8 mouse cellular contexts compared by ENCODE assay signal in the genomic region with DNA sequence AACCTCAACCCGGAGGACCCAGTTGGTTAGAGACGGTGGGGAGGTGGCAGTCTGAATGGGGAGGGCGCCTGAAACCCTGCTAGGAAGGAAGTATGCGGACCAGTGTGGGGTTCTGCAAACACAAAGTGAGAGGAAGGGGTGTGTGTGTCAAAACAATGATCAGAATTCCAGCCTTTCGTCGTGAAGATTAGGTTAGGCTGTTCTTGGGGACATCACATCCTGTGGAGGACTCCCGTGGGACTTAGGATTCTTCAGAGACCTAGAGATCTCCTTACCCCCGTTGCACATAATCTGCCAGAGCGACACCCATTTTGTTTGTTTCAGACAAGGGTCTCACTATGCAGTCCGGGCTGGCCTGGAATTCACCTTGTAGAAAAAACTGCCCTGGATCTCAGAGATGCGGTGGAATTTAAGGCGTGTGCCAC. TPM values are rescaled to one million over a fixed set of nuclear protein-coding genes. Genes with fewer than 3 reads are reported as not detected.
DNase-seq lines count a peak whose midpoint lies in the region; ATAC-seq and TF ChIP-seq lines count a peak whose summit lies in the region.

No protein-coding gene starts in this region.

- DNase-seq in 3134 (ENCODE audit: extremely low read depth, insufficient read length, low spot score) (peak; percentile 23), G1E (ENCODE audit: low spot score) (peak; percentile 52)
- peak; percentile 68 for DNase-seq in induced T-regulatory cell, adult 2 months (ENCODE audit: low read depth)
- peak; percentile 42 to 51 for DNase-seq in lung, postnatal 4 days
- DNase-seq in spleen, postnatal 4 days (ENCODE audit: low spot score in 2 of 2): peak; percentile 44 to 74
- no peak for DNase-seq in gastrocnemius, postnatal 14 days
- no peak for DNase-seq in left cerebral cortex, adult 11 months (ENCODE audit: low spot score)

- peak overlapping the region; percentile 96 for H3K4me2 ChIP-seq in forebrain, embryonic 13.5 days

- intact Hi-C loops in gastrocnemius, postnatal 14 days (cut with DNase I; ENCODE audit: low total_unique reads): loop anchor here (10.0 kb wide), 1 partner anchor 127 kb away; no protein-coding TSS in a partner anchor

- peaks cover 15% of the 10 kb centered on the region; the same call in 1 of the 2 replicates for H3K27me3 ChIP-seq in G1E (ENCODE audit: insufficient read depth, low read length)
- no peaks in the 10 kb centered on the region for H3K27me3 ChIP-seq in forebrain, embryonic 13.5 days

- H3K36me3 ChIP-seq in G1E (replicated peaks): peaks cover 36% of the 10 kb centered on the region
- H3K36me3 ChIP-seq in forebrain, embryonic 13.5 days (ENCODE audit: poor library complexity, severe bottlenecking): peaks cover 29% of the 10 kb centered on the region

- H3K9me3 ChIP-seq in G1E (replicated peaks): no peaks in the 10 kb centered on the region
- no peaks in the 10 kb centered on the region for H3K9me3 ChIP-seq in forebrain, embryonic 13.5 days (replicated peaks)

- H3K4me1 ChIP-seq in G1E (ENCODE audit: insufficient read depth, low read depth, low read length): peaks cover 46% of the 10 kb centered on the region
- H3K4me1 ChIP-seq in forebrain, embryonic 13.5 days: peaks cover 45% of the 10 kb centered on the region

- TF ChIP-seq CTCF in G1E (IDR thresholded peaks at IDR 0.05; ENCODE audit: low read depth, low read length): no peak

- H3K9ac ChIP-seq in forebrain, embryonic 13.5 days: peak overlapping the region; percentile 84

- WGBS in forebrain, embryonic 13.5 days: 11% methylated on average over 12 of the region's 12 CpGs

- peak overlapping the region; percentile 93 for H3K4me3 ChIP-seq in G1E (ENCODE audit: low read depth, low read length)
- peak overlapping the region; percentile 69 for H3K4me3 ChIP-seq in forebrain, embryonic 13.5 days

- ATAC-seq in G1E (ENCODE audit: extremely low read depth, insufficient number of reproducible peaks, low FRiP score, poor library complexity, severe bottlenecking): no peak
- peak; percentile 14; the same call in 1 of the 2 replicates for ATAC-seq in forebrain, embryonic 13.5 days

- H3K27ac ChIP-seq in forebrain, embryonic 13.5 days: peak overlapping the region; percentile 88

RNA-seq across cellular contexts. Expression of a gene that starts 0.7 kb away (rescaled TPM):
- total RNA-seq in G1E (2014; fragmentation: Nextera tagmentation): 43.7 and 52.5 TPM in 2 replicates
- 86.2 and 97.4 TPM in 2 replicates for total RNA-seq in G1E (2017)
- 153 and 175 TPM in 2 replicates for polyA plus RNA-seq in G1E (2012)
- 251 and 259 TPM in 2 replicates for polyA plus RNA-seq in forebrain, embryonic 13.5 days (2015; fragmentation: Nextera tagmentation; extraction: Ambion mirVana)
- total RNA-seq in gastrocnemius, postnatal 14 days (2021): 1 to 10 TPM; 4.7 to 6.0 TPM

RNA-seq across cellular contexts. Expression of a gene that starts 9.9 kb away (rescaled TPM):
- total RNA-seq in G1E (2014; fragmentation: Nextera tagmentation) (95.3 and 122 TPM in 2 replicates), G1E (2017) (117 and 138 TPM in 2 replicates)
- polyA plus RNA-seq in G1E (2012): 82.4 and 98.1 TPM in 2 replicates
- 24.1 and 24.3 TPM in 2 replicates for polyA plus RNA-seq in forebrain, embryonic 13.5 days (2015; fragmentation: Nextera tagmentation; extraction: Ambion mirVana)
- 10 to 100 TPM; 13.9 to 18.8 TPM for total RNA-seq in gastrocnemius, postnatal 14 days (2021)

RNA-seq across cellular contexts. Expression of a gene that starts 19.5 kb away (rescaled TPM):
- total RNA-seq in G1E (2014; fragmentation: Nextera tagmentation) (not detected in 2 replicates), G1E (2017) (0.06 and 1.0 TPM in 2 replicates)
- polyA plus RNA-seq in G1E (2012): 0.03 and 0.05 TPM in 2 replicates
- polyA plus RNA-seq in forebrain, embryonic 13.5 days (2015; fragmentation: Nextera tagmentation; extraction: Ambion mirVana): 0.08 and 0.37 TPM in 2 replicates
- total RNA-seq in gastrocnemius, postnatal 14 days (2021): not detected

RNA-seq across cellular contexts. Expression of a gene that starts 28.7 kb away (rescaled TPM):
- total RNA-seq in G1E (2014; fragmentation: Nextera tagmentation) (73.5 and 87.0 TPM in 2 replicates), G1E (2017) (124 and 133 TPM in 2 replicates)
- 43.4 and 45.0 TPM in 2 replicates for polyA plus RNA-seq in G1E (2012)
- 143 and 144 TPM in 2 replicates for polyA plus RNA-seq in forebrain, embryonic 13.5 days (2015; fragmentation: Nextera tagmentation; extraction: Ambion mirVana)
- 10 to 100 TPM; 37.6 to 38.3 TPM for total RNA-seq in gastrocnemius, postnatal 14 days (2021)

RNA-seq across cellular contexts. Expression of a gene that starts 28.8 kb away (rescaled TPM):
- total RNA-seq in G1E (2014; fragmentation: Nextera tagmentation) (28.3 and 28.5 TPM in 2 replicates), G1E (2017) (5.2 and 6.2 TPM in 2 replicates)
- polyA plus RNA-seq in G1E (2012): 64.3 and 82.7 TPM in 2 replicates
- 10.0 and 12.6 TPM in 2 replicates for polyA plus RNA-seq in forebrain, embryonic 13.5 days (2015; fragmentation: Nextera tagmentation; extraction: Ambion mirVana)
- 1 to 10 TPM; 5.6 to 7.1 TPM for total RNA-seq in gastrocnemius, postnatal 14 days (2021)

Comparison
In these comparisons a context has a peak if more than half of its experiments do, and no peak if none do; other contexts are left out.
1. DNase-seq: peak in 3134 (single experiment), G1E (single experiment), induced T-regulatory cell, adult 2 months (single experiment), lung, postnatal 4 days (2 of 2) and spleen, postnatal 4 days (2 of 2); none in gastrocnemius, postnatal 14 days (single experiment) and left cerebral cortex, adult 11 months (single experiment).
2. RNA of a gene that starts 0.7 kb away (total RNA-seq): 43.7 to 97.4 TPM in G1E; 4.7 to 6.0 TPM in gastrocnemius, postnatal 14 days; every median in the first group is over 4 times any median in the second.
3. RNA of a gene that starts 9.9 kb away (total RNA-seq): 95.3 to 138 TPM in G1E; 13.9 to 18.8 TPM in gastrocnemius, postnatal 14 days; every median in the first group is over 4 times any median in the second.